In genomic region chr17:78084419-78084818, GRCm38 (mm10) we compare ENCODE assay signal across 18 mouse cellular contexts.
DNase-seq lines count a peak whose midpoint lies in the region; ATAC-seq and TF ChIP-seq lines count a peak whose summit lies in the region.
"Had no signal": no experiment of that assay in that cellular context is flagged by ENCODE, and none has a peak within 500 bp of the region (broad histone marks: within the 10 kb centered on the region; RNA-seq: fewer than 3 reads in every experiment).

No protein-coding gene starts in this region.

- H3K4me2 ChIP-seq in hindbrain, embryonic 15.5 days: no peak overlapping the region
- no peak overlapping the region for H3K4me2 ChIP-seq in hindbrain, embryonic 12.5 days (replicated peaks)
- H3K4me2 ChIP-seq in midbrain, embryonic 11.5 days: no peak overlapping the region
- no peak overlapping the region for H3K4me2 ChIP-seq in midbrain, embryonic 14.5 days (ENCODE audit: low read length)
- H3K4me2 ChIP-seq in midbrain, postnatal 0 days (ENCODE audit: low read depth, low read length, poor library complexity, severe bottlenecking): no peak overlapping the region
- H3K4me2 ChIP-seq: embryonic facial prominence, embryonic 13.5 days; heart, embryonic 15.5 days; kidney, embryonic 15.5 days; liver, embryonic 11.5 days; neural tube, embryonic 12.5 days; stomach, embryonic 15.5 days had no signal

- H3K27me3 ChIP-seq in hindbrain, embryonic 15.5 days: no peaks in the 10 kb centered on the region
- H3K27me3 ChIP-seq in hindbrain, embryonic 12.5 days: no peaks in the 10 kb centered on the region
- H3K27me3 ChIP-seq in midbrain, embryonic 11.5 days (ENCODE audit: control insufficient read depth, insufficient read depth, low read length): no peaks in the 10 kb centered on the region
- H3K27me3 ChIP-seq in midbrain, embryonic 14.5 days (ENCODE audit: control insufficient read depth, insufficient read depth, low read length): no peaks in the 10 kb centered on the region
- no peaks in the 10 kb centered on the region for H3K27me3 ChIP-seq in midbrain, postnatal 0 days (ENCODE audit: insufficient read depth, low read length)
- H3K27me3 ChIP-seq: embryonic facial prominence, embryonic 13.5 days; heart, embryonic 15.5 days; kidney, embryonic 15.5 days; neural tube, embryonic 12.5 days; stomach, embryonic 15.5 days had no signal

- no peaks in the 10 kb centered on the region for H3K9me3 ChIP-seq in hindbrain, embryonic 15.5 days
- H3K9me3 ChIP-seq in hindbrain, embryonic 12.5 days (replicated peaks): no peaks in the 10 kb centered on the region
- no peaks in the 10 kb centered on the region for H3K9me3 ChIP-seq in midbrain, embryonic 11.5 days (ENCODE audit: control insufficient read depth, low read length)
- H3K9me3 ChIP-seq in midbrain, embryonic 14.5 days (ENCODE audit: control insufficient read depth, low read length): no peaks in the 10 kb centered on the region
- H3K9me3 ChIP-seq in midbrain, postnatal 0 days (ENCODE audit: low read length): no peaks in the 10 kb centered on the region
- H3K9me3 ChIP-seq: embryonic facial prominence, embryonic 13.5 days; heart, embryonic 15.5 days; kidney, embryonic 15.5 days; neural tube, embryonic 12.5 days; stomach, embryonic 15.5 days had no signal

- H3K27ac ChIP-seq in hindbrain, embryonic 15.5 days (replicated peaks): no peak overlapping the region
- H3K27ac ChIP-seq in hindbrain, embryonic 12.5 days: no peak overlapping the region
- H3K27ac ChIP-seq in midbrain, embryonic 11.5 days (ENCODE audit: low read depth, low read length): no peak overlapping the region
- H3K27ac ChIP-seq in midbrain, embryonic 14.5 days (replicated peaks; ENCODE audit: low read depth, low read length): no peak overlapping the region
- no peak overlapping the region for H3K27ac ChIP-seq in midbrain, postnatal 0 days (ENCODE audit: low read depth, low read length)
- H3K27ac ChIP-seq: embryonic facial prominence, embryonic 13.5 days; heart, embryonic 15.5 days; kidney, embryonic 15.5 days; neural tube, embryonic 12.5 days; stomach, embryonic 15.5 days had no signal

- H3K9ac ChIP-seq in hindbrain, embryonic 15.5 days: no peak overlapping the region
- H3K9ac ChIP-seq in hindbrain, embryonic 12.5 days: no peak overlapping the region
- no peak overlapping the region for H3K9ac ChIP-seq in midbrain, embryonic 11.5 days (ENCODE audit: low read length)
- H3K9ac ChIP-seq in midbrain, embryonic 14.5 days (replicated peaks; ENCODE audit: low read length): no peak overlapping the region
- H3K9ac ChIP-seq in midbrain, postnatal 0 days (replicated peaks; ENCODE audit: low read length, poor library complexity, severe bottlenecking): no peak overlapping the region
- H3K9ac ChIP-seq: embryonic facial prominence, embryonic 13.5 days; heart, embryonic 15.5 days; kidney, embryonic 15.5 days; neural tube, embryonic 12.5 days; stomach, embryonic 15.5 days had no signal

- no peak for TF ChIP-seq CTCF in brain, embryonic 14.5 days (IDR thresholded peaks at IDR 0.05; ENCODE audit: borderline replicate concordance, extremely low read depth, insufficient read depth, insufficient read length)
- no peak for TF ChIP-seq CTCF in midbrain, postnatal 0 days (IDR thresholded peaks at IDR 0.05)

- H3K36me3 ChIP-seq in hindbrain, embryonic 15.5 days: no peaks in the 10 kb centered on the region
- no peaks in the 10 kb centered on the region for H3K36me3 ChIP-seq in hindbrain, embryonic 12.5 days
- H3K36me3 ChIP-seq in midbrain, embryonic 11.5 days (ENCODE audit: control insufficient read depth, insufficient read depth, low read length): no peaks in the 10 kb centered on the region
- no peaks in the 10 kb centered on the region for H3K36me3 ChIP-seq in midbrain, embryonic 14.5 days (ENCODE audit: control insufficient read depth, insufficient read depth, low read length)
- H3K36me3 ChIP-seq in midbrain, postnatal 0 days (ENCODE audit: insufficient read depth, low read length): no peaks in the 10 kb centered on the region
- H3K36me3 ChIP-seq: embryonic facial prominence, embryonic 13.5 days; heart, embryonic 15.5 days; kidney, embryonic 15.5 days; neural tube, embryonic 12.5 days; stomach, embryonic 15.5 days had no signal

- TF ChIP-seq POLR2A in brain, embryonic 14.5 days (IDR thresholded peaks at IDR 0.05; ENCODE audit: borderline replicate concordance, extremely low read depth, insufficient read depth, insufficient read length, poor library complexity, severe bottlenecking): no peak

- H3K4me1 ChIP-seq in hindbrain, embryonic 15.5 days (replicated peaks): no peaks in the 10 kb centered on the region
- H3K4me1 ChIP-seq in hindbrain, embryonic 12.5 days: no peaks in the 10 kb centered on the region
- H3K4me1 ChIP-seq in midbrain, embryonic 11.5 days (ENCODE audit: control insufficient read depth, insufficient read depth, low read length): no peaks in the 10 kb centered on the region
- H3K4me1 ChIP-seq in midbrain, embryonic 14.5 days (ENCODE audit: control insufficient read depth, insufficient read depth, low read length): no peaks in the 10 kb centered on the region
- no peaks in the 10 kb centered on the region for H3K4me1 ChIP-seq in midbrain, postnatal 0 days (ENCODE audit: insufficient read depth, low read length)
- H3K4me1 ChIP-seq: embryonic facial prominence, embryonic 13.5 days; heart, embryonic 15.5 days; kidney, embryonic 15.5 days; neural tube, embryonic 12.5 days had no signal

- WGBS in hindbrain, embryonic 15.5 days: 48% methylated on average over 4 of the region's 4 CpGs
- WGBS in hindbrain, embryonic 12.5 days: 39% methylated on average over 4 of the region's 4 CpGs
- 39% methylated on average over 4 of the region's 4 CpGs for WGBS in midbrain, embryonic 11.5 days
- whole genome bisulfite sequencing in midbrain, embryonic 14.5 days: 42% methylated on average over 4 of the region's 4 CpGs
- WGBS in midbrain, postnatal 0 days: 32% methylated on average over 4 of the region's 4 CpGs

- peak; percentile 19; the same call in 1 of the 2 replicates for ATAC-seq in hindbrain, embryonic 15.5 days (ENCODE audit: low FRiP score, low read depth)
- ATAC-seq in hindbrain, embryonic 12.5 days (ENCODE audit: low FRiP score): no peak
- no peak for ATAC-seq in midbrain, embryonic 11.5 days (ENCODE audit: low FRiP score)
- ATAC-seq in midbrain, embryonic 14.5 days (ENCODE audit: low FRiP score, low TSS enrichment): no peak
- no peak for ATAC-seq in midbrain, postnatal 0 days (ENCODE audit: low FRiP score)

- DNase-seq in midbrain, embryonic 11.5 days (ENCODE audit: low spot score, missing footprints): peak; percentile 44
- DNase-seq in midbrain, embryonic 14.5 days: no peak
- DNase-seq in brain, embryonic 14.5 days (ENCODE audit: low read depth): peak; percentile 70
- DNase-seq in midbrain, postnatal 0 days (ENCODE audit: low spot score): peak; percentile 4
- DNase-seq in thymus, postnatal 0 days (ENCODE audit: low spot score): no peak
- DNase-seq: cerebellum, adult 9-11 months; gastrocnemius, postnatal 14 days; heart, postnatal 4 days; kidney, postnatal 4 days; right cerebral cortex, postnatal 25 days had no signal

- no peak overlapping the region for H3K4me3 ChIP-seq in hindbrain, embryonic 15.5 days
- H3K4me3 ChIP-seq in hindbrain, embryonic 12.5 days: no peak overlapping the region
- no peak overlapping the region for H3K4me3 ChIP-seq in midbrain, embryonic 11.5 days (ENCODE audit: low read depth, low read length)
- H3K4me3 ChIP-seq in midbrain, embryonic 14.5 days (replicated peaks; ENCODE audit: low read depth, low read length): no peak overlapping the region
- H3K4me3 ChIP-seq in midbrain, postnatal 0 days (ENCODE audit: low read depth, low read length): no peak overlapping the region
- H3K4me3 ChIP-seq: embryonic facial prominence, embryonic 13.5 days; heart, embryonic 15.5 days; kidney, embryonic 15.5 days; neural tube, embryonic 12.5 days; stomach, embryonic 15.5 days had no signal

Comparison
In these comparisons a context has a peak if more than half of its experiments do, and no peak if none do; other contexts are left out.
1. DNase-seq: peak in midbrain, embryonic 11.5 days (single experiment), brain, embryonic 14.5 days (single experiment) and midbrain, postnatal 0 days (single experiment); none in midbrain, embryonic 14.5 days (single experiment) and thymus, postnatal 0 days (single experiment).